Mouse (Mus musculus) left cerebral cortex, postnatal 10 days (tissue): ENCODE data around the gene Ssna1. TPM values are rescaled to one million over a fixed set of nuclear protein-coding genes. Genes with fewer than 3 reads are reported as not detected.

Source experiments
- DNase-seq, 2 experiments: peaks; one replicate each; pipeline ENCODE4 v3.0.0; 2021 to 2022; ENCODE audit warnings: low spot score in 2 of 2, mixed read lengths in 1 of 2; ENCODE audit errors: extremely low spot score in 1 of 2
- intact Hi-C: fragments of 180-260 bp; cut with DNase I; formaldehyde crosslinking; loops from one replicate; pipeline ENCODE4 v1.15.1; 2025
- total RNA-seq, 2 experiments: library from RNA; stranded (reverse); gene quantifications; 2 replicates each; pipeline ENCODE4 v1.2.3; 2021

Ssna1 gene
- total RNA-seq, 2 experiments from 2014 or later: 72.1 to 81.0 TPM

- intact Hi-C loops: no loop called here
Observed at GRCm38 (mm10) chr2:25240310-25240709, 31.9 kb downstream of the Ssna1 start.

GRCm38 (mm10) chr2:25239766-25240165 is 32.5 kb downstream of the Ssna1 start:
- DNase-seq: no peak
- intact Hi-C loops: no loop called here

More at GRCm38 (mm10) chr2:25240310-25240709, 31.9 kb downstream of the Ssna1 start:
- DNase-seq: no peak

GRCm38 (mm10) chr2:25238106-25238505 is 34.1 kb downstream of the Ssna1 start:
- no peak for DNase-seq
- intact Hi-C loops: no loop called here

DNA sequence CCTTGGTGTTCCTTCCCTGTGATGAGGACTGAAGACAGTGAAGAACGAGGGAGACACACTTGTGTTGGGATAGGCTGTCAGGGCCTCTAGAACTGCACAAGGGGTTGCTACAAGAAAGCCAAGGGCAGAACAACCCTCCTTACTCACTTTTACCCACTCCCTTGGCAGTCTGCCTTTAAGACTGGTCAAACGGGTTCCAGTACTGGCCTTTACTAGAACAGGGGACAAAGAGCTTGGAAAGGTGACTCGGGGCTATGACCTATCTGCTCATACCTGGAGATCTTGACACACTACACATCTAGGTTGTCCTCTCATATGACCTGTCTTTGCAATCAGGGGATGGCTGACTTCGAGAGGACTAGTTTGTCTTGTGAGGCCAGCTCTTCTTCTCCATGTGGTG is 34.7 kb downstream of the Ssna1 start:
- no peak for DNase-seq
- intact Hi-C loops: no loop called here

DNA sequence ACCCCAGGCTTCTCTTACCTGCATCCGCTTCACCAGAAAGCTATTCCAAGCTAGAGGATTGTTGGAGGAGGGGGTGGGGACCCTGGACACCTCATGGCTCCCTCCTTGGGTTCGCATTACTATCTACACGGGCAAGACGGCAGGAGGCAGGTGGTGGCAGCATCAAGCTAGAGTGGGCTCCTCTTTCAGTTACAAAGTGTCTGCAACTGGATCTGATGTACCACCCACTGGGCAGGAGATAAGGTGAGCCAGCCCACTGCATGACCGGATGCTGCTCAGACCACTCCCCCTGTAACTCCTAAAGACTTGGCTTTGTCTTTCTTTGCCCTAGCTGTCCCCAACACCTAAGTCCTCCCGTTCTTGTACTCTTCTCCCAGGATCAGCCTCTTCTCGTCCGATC is 35.6 kb downstream of the Ssna1 start, which contains the start of gene Rnf224:
Gene Rnf224 (minus strand): TSS at position 174 of the 400 bp plus-strand sequence.
- no peak for DNase-seq

DNA sequence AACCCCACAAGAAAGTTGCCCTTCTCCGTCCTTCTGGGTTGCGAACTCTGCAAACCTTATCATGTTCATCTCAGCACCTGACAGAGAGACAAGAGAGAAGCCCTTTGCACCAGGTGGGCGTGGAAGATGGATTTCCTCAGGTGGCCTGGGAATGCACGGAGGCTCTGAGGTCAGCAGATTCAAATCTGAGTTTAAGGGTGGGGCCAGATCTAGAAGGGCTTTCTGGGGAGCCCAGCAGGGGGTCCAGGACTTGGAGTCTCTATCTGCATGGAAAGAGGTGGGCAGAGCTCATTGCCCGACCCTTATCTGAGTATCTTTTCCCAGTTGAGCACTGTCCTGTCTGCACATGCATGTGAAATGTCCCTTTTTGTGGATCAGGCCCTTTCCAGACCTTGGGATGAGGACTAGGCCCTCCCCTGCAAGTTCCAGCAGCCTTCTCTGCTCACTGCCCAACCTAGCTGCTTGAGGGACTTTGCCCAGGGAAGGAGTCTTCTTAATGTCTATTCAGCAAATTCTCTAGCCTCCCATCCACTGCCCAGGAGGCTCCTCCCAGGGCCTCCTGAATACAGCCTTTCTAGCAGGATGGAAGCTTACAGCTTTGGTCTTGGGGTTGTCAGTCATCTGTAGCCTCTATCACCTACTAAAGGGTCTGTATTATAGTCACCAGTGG is 37.6 kb downstream of the Ssna1 start:
- no peak for DNase-seq
- intact Hi-C loops: no loop called here

More for the DNA sequence above, 35.6 kb downstream of the Ssna1 start, which contains the start of gene Rnf224:
- intact Hi-C loops: no loop called here

- DNase-seq: no peak
- intact Hi-C loops: no loop called here
Observed at GRCm38 (mm10) chr2:25234050-25234449, 38.2 kb downstream of the Ssna1 start, which contains the start of gene Slc34a3. Slc34a3 (minus strand) TSS chr2:25234364.

- DNase-seq: no peak
- intact Hi-C loops: no loop called here
Observed at GRCm38 (mm10) chr2:25233421-25233820, 38.8 kb downstream of the Ssna1 start.

DNA sequence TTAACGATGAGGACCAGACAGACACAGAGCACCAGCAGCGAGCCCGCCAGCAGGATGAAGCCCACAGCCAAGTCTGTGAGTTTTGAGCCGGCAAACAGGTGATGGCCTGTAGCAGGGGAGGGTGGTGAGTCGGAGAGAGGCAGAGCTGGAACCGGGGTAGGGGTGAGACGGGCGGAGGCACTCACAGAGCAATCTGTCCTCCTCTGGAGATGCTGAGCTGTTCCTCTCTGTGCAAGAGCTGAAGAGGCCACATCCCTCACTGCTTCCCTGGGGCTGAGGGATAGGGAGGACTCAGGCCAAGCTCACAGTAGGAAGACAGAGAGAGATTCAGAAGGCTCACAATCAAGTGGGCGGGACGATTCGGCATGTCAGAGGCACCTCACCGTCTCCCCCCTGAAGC is 41.2 kb downstream of the Ssna1 start:
- DNase-seq: no peak
- intact Hi-C loops: no loop called here

DNA sequence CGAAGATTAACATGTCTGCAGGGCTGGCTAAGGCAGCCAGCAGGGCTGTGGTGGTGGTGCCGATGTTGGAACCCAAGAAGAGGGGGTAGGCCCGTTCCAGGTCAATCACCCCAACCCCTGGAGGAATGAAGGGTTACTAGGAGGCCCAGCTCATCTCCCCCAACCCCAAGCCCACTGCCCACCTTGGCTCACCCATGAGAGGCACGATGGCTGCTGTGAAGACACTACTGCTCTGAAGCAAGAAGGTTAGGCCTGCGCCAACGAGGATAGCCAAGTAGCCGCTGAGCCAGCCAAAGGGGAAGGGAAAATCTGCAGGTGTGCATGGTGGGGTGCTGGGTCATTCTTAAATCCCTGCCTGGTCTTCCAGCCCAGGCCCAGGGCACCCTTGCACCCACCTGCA is 41.7 kb downstream of the Ssna1 start:
- intact Hi-C loops: no loop called here
- no peak for DNase-seq

DNA sequence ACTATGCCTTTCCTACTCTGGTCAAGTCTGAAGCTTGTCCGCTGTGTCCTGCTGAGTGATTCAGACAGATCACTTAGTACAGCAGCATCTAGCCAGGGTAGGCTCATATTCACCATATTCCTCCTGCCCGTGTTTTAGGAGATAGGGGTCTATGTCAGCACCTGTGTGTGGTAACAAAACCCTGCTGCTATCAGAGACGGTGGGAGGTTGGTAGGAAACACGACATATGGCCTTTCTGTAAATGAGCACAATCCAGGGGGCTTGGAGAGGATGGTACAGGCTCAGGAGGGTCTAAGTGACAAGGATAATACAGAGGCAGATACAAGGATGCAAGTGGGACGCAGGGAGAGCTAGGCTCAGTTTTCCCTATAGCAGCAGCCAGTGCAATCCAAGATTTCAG is 42.7 kb downstream of the Ssna1 start:
- no peak for DNase-seq

DNA sequence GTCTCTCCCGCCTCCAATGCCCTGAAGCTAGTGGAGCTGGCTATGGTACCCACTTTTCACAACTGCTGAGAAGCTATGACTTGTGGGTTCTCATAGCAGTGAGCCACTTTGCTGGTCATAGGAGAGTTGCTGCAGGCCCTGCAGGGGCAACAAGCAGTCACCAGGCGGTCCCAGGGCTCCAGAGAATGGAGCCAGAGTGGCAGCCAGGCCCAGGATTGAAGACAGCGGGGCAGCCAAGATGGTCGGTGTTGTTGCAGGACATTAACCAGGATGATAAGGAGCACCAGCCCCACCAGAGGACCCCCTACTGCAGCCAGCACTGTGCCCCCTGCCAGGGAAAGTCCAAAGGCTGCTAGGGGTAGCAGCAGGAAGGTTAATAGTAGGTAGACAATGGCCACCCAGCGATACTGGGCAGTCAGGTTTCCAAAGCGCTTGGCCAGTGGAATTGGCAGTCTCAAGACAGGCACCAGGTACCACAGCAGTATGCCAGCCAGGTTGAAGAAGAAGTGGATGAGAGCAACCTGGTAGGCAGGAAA is 43.2 kb downstream of the Ssna1 start:
- intact Hi-C loops: no loop called here
- no peak for DNase-seq

More for the DNA sequence above, 42.7 kb downstream of the Ssna1 start:
- intact Hi-C loops: no loop called here

GRCm38 (mm10) chr2:25228431-25228889 is 43.8 kb downstream of the Ssna1 start:
- intact Hi-C loops: no loop called here
- DNase-seq: peak; percentile 82 to 92

DNA sequence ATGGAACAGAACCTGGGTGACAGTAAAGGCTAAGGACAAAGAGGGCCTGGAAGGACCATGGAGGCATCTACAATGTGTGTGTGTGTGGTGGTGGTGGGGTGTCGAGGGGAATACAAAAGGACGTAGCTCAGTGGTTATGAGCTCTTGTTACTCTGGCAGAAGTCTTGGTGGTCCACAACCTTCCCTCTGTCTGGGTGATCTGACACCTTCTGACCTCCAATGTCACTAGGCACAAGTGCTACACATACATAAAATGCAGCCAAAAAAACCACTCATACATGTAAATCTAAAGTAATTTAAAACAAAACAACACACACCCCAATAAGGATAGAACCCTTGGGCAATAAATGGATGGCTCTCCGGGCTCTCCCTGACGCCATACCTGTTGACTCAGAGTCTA is 44.8 kb downstream of the Ssna1 start:
- intact Hi-C loops: no loop called here
- no peak for DNase-seq

GRCm38 (mm10) chr2:25226864-25227263 is 45.4 kb downstream of the Ssna1 start:
- DNase-seq: peak; percentile 60
- intact Hi-C loops: no loop called here

DNA sequence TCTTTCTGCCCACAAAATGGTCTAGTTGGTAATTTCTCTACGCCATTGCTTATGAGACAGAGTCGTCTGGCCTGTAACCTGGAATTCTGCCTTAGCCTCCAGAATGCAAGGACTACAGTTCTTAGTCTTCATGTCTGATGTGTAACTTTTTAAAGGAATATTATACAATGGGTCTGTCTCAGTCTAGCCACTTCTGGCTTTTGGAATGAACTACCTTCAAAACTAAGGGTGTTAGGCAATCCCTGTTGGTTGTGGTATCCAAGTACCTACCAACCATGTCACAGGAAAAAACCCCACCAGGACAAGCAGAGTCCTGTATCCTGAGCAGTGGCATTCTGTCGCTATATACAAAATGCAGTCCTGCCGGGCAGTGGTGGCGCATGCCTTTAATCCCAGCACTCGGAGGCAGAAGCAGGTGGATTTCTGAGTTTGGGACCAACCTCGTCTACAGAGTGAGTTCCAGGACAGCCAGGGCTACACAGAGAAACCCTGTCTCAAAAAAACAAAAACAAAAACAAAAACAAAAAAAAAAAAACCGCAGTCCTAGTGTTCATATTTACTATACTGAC is 46.3 kb downstream of the Ssna1 start:
- intact Hi-C loops: no loop called here
- no peak for DNase-seq

GRCm38 (mm10) chr2:25224766-25225752 is 47.2 kb downstream of the Ssna1 start:
- intact Hi-C loops: no loop called here
- peak; percentile 99 to 100 for DNase-seq

DNA sequence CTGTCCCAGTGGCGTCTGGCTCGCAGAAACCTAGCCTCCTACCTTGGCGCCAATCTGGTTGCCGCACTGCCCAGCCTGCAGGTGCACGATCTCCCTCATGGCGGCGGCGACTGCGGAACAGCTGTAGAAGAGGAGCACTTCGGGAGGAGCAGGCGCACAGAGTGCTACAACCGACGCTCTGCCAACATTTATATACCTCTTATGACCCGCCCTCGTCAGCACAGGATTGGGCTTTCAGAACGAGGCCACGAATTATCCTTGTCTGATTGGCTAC is 47.8 kb downstream of the Ssna1 start, which contains the start of gene Tubb4b:
Gene Tubb4b (minus strand): TSS at position 211 of the 274 bp plus-strand sequence.
- intact Hi-C loops: no loop called here
- no peak for DNase-seq
